Mouse (Mus musculus): ENCODE data around the gene Btrc.

Gene Btrc

DNA sequence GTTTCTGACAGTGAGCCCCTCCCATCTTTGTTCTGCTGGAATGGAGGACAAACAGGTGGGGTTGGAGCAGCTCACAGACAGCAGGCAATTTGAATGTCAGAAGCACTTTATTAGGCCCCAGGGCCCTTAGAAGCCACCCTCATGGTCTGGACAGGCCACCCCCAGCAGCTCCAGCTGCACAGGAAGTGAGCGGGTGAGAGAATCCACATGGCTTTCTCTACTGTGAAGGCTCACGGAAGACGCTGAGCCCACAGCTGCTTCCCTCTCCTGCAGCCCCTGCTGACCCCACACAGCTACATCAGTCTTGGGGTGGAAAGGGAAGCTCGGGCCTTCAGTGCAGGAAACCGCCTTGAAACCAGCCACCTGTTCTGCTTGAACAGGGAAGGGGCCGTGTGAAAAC is 188.7 kb downstream of the Btrc start:
- ChIA-PET POLR2A (interaction anchor here in 2 of 4 experiments (1.1 to 1.4 kb wide), 4 partner anchors 8 to 336 kb away, joined by 3 read pairs; partner anchors contain the start of genes Gm17018 (in 1 of the 2) and Poll (in 1 of the 2)), CTCF (interaction anchor here in 3 of 4 experiments (0.5 to 1.4 kb wide), 7 partner anchors 19 to 752 kb away, joined by 3 to 10 read pairs (median 3); no protein-coding TSS in a partner anchor)

DNA sequence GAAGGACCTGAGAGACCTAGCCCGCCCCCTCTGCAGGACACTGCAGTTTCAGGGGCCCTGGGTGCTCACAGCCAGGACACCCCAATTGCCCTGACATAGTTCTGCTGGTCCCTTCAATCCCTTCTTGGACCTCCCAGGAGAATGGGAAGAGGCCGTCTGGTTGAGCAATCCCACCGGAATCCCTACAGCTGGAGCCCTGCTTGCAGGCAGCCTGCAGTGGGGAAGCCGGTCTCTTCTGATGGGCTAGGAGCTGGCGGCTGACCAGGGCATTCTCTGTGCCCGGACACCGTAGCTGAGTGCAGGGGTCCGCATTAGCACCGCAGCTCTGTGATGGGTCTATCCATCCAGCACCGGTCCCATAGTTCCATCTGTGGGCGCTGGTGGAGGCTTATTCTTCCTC is 190.6 kb downstream of the Btrc start:
- POLR2A ChIA-PET = interaction anchor here in 3 of 4 experiments (0.6 to 2.7 kb wide), 6 partner anchors 9 to 330 kb away, joined by 3 to 6 read pairs (median 3); no protein-coding TSS in a partner anchor
- CTCF ChIA-PET = interaction anchor here in 2 of 4 experiments (0.9 to 1.5 kb wide), 3 partner anchors 9 to 167 kb away, joined by 3 to 8 read pairs (median 3); no protein-coding TSS in a partner anchor

GRCm38 (mm10) chr19:45560153-45560890 is 196.8 kb downstream of the Btrc start, which contains the start of the genes Poll and Gm17018:
Gene Poll, minus strand, starts transcription at chr19:45560531.
Gene Gm17018, plus strand, starts transcription at chr19:45560615.
- ChIA-PET POLR2A (interaction anchor here in 3 of 4 experiments (0.5 to 2.8 kb wide), 30 partner anchors 8 to 1892 kb away, joined by 3 to 9 read pairs (median 4); partner anchors contain the start of gene Kazald1 (in 1 of the 3)), CTCF (interaction anchor here (0.5 to 8.1 kb wide), 17 partner anchors 13 to 1458 kb away, joined by 3 to 73 read pairs (median 4); no protein-coding TSS in a partner anchor)

DNA sequence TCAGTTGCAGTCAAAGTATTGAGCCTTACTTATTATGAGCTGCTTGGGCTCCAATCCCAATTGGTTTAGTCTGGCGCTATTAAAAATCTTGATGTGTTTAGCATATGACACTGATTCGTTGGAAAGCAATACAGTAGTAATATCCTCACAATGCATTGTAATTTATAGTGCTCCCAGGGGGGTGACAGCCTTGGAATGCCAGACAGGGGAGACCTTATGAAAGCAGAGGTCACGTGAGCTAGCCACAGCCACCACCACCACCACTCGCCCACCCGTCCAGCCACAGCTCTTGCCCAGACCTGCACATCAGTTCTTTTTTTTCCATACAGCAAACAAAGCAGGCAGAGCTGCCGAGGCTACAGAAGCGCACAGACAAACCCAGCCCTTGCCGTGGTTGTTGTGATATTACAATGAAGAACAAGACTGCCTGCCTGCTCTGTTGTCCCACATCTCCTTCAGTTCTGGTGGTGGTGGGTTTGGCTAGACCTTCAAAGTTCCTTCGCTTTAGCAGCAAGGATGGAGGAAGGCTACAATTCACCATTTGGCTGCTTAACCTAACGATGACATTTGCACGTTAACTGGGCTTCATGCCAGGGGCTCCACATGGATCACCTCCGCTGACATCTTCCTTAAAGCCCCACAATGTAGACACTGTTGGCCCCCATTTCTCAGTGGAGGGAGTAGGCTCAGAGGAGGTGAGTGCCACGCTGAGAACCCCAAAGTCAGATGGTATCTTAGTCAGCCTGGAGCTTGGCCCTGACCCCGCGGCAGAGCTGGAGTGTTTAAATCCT is 202.6 kb downstream of the Btrc start:
- CTCF ChIA-PET = interaction anchor here (0.5 to 8.1 kb wide), 8 partner anchors 7 to 402 kb away, joined by 3 to 73 read pairs (median 6); no protein-coding TSS in a partner anchor
- POLR2A ChIA-PET = interaction anchor here in 1 of 4 experiments (0.7 to 2.2 kb wide), 5 partner anchors 11 to 17 kb away, joined by 3 to 7 read pairs (median 3); no protein-coding TSS in a partner anchor

DNA sequence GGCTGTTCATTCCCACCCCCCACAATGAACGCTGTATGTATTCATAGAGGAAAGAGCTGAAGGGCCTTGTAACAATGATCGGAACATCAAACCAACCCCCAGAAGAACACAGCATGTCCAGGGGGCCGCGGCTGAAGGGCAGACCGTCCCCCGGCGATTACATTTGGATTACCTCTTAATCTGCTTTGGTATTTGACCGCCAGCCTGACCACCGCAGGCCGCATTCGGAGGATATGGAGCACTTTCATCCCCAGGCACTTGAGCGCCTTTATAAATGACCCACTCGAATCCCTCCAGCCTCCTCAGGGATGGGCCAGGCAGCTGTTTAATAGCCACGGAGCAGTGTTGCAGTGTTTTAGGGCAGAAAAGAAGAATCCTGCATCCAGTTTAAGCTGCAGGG is 203.8 kb downstream of the Btrc start:
- POLR2A ChIA-PET = interaction anchor here in 2 of 4 experiments (0.7 to 2.2 kb wide), 5 partner anchors 9 to 70 kb away, joined by 3 to 6 read pairs (median 5); no protein-coding TSS in a partner anchor
- CTCF ChIA-PET = interaction anchor here (0.5 to 2.9 kb wide), 11 partner anchors 9 to 1004 kb away, joined by 3 to 12 read pairs (median 5); partner anchors contain the start of gene Tlx1 (in 1 of the 4)

DNA sequence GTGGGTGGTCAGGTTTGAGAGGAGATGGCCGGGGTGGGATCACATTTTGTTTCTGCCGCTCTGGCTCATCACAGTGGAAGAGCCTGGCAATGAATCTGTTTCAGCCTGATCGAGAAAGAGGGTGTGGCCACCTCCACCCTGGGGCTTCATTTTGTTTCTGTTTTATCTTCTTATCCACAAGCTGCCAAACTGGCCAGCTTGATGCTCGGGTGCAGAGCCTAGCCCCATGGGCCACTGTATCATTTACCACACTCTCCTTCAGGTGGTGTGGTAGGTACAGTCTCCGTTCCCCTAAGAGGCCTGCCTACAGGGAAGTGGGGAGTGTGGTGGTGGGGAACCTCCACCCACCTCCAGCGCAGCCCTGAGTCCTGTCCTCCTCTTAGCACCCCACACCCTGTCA is 209.5 kb downstream of the Btrc start:
- ChIA-PET POLR2A (interaction anchor here in 2 of 4 experiments (0.6 to 2.0 kb wide), 3 partner anchors 12 to 47 kb away, joined by 3 to 6 read pairs (median 5); partner anchors contain the start of genes Gm17018 (in 1 of the 2) and Poll (in 1 of the 2)), CTCF (interaction anchor here (0.5 to 4.0 kb wide), 106 partner anchors 7 to 734 kb away, joined by 3 to 73 read pairs (median 5); partner anchors contain the start of genes Gm17018 (in 4 of the 4), Poll (in 4 of the 4), Fgf8 (in 1 of the 4) and Kcnip2 (in 1 of the 4))

GRCm38 (mm10) chr19:45573861-45574267 is 210.3 kb downstream of the Btrc start:
- ChIA-PET POLR2A (interaction anchor here in 3 of 4 experiments (0.5 to 2.0 kb wide), 12 partner anchors 13 to 419 kb away, joined by 3 to 6 read pairs (median 3); partner anchors contain the start of genes Gm17018 (in 2 of the 3) and Poll (in 2 of the 3)), CTCF (interaction anchor here (0.5 to 4.0 kb wide), 188 partner anchors 8 to 735 kb away, joined by 3 to 73 read pairs (median 4); partner anchors contain the start of genes Gm17018 (in 4 of the 4), Poll (in 4 of the 4), Fgf8 (in 2 of the 4) and Kcnip2 (in 1 of the 4))

DNA sequence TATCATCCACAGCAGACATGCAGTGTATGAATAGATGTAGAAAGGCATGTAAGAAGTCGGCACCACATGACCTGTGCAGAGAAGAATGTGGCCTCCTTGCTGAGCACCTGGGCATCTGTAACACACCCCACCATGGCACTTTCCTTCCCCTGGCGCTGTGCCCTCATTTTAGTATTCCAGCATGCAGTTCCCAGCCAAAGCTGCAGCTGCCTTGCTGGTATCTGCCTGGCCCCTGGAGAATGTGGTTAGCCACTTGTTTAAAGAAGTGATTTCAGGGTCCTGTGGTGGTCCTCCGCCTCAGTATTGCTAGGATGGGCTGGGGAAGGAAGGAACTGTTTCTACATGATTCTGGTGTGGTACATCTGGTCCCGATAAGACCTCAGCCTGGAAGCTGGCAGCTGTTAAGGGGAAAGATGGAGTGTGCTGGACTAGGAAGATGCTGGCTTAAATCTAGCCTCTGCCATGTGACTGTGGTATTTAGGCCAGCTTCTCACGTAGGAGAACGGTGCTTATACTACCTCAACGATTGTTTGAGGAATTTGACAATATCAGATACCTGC is 210.9 kb downstream of the Btrc start:
- POLR2A ChIA-PET = interaction anchor here in 3 of 4 experiments (0.6 to 2.0 kb wide), 11 partner anchors 14 to 176 kb away, joined by 3 to 5 read pairs (median 3); partner anchors contain the start of genes Gm17018 (in 1 of the 3) and Poll (in 1 of the 3)

DNA sequence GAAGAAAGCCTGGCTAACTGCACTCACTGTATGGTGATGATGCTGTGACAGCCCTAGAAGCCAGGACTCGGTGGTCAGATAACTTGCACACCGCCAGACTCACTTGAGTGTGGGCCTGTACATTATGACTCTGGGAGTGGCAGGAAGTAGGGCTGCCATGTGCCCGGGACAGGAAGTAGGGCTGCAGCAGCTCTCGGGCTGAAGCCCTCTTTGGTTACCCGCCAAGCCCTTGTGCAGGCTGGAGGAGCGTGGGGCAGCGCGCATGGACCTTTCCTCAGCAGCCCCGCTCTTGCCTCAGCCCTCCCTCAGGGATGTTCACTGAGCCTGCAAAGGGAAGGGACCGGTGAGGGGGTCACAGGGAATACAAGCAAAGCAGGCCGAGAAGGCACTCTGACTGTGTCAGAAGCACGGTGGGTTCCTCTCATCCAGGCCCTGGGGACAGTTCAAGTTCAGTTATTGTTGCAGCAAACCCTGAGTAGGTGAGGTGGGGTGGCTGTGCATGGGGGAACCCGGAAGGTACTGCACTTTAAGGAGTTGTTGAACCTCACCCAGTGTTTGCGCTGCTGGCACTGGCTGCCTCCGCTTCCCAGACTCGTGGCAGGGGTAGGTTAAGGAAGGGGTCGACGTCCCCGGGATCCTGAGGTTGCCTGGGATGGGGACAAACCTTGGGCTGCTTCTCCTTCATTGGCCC is 211.6 kb downstream of the Btrc start:
- ChIA-PET POLR2A (interaction anchor here in 1 of 4 experiments (0.7 to 2.0 kb wide), 4 partner anchors 16 to 172 kb away, joined by 3 to 5 read pairs (median 5); no protein-coding TSS in a partner anchor), CTCF (interaction anchor here (1.1 to 4.0 kb wide), 22 partner anchors 8 to 359 kb away, joined by 3 to 73 read pairs (median 7); partner anchors contain the start of genes Gm17018 (in 1 of the 4) and Poll (in 1 of the 4))

More for the DNA sequence above, 210.9 kb downstream of the Btrc start:
- CTCF ChIA-PET = interaction anchor here (0.5 to 4.0 kb wide), 161 partner anchors 8 to 527 kb away, joined by 3 to 73 read pairs (median 4); partner anchors contain the start of genes Gm17018 (in 4 of the 4), Poll (in 4 of the 4), Fgf8 (in 2 of the 4) and Kcnip2 (in 1 of the 4)

DNA sequence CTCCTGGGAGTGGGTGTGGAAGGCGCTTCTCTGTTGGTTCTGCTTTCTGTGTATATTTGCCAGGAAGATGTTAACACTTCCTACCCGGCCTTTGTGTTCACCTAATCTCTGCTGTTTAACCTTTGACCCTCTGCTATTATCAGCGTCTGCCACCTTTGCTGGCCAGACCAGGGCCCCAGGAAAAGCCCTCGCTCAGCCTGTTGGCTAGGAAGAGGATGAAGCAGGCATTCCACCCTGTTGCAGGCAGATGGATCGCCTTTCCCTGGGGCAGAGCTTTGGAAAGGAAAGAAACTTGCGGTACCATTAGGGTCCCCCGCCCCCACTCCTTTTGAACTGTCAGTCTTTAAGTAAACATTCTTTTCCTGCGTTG is 212.1 kb downstream of the Btrc start:
- ChIA-PET POLR2A (interaction anchor here in 1 of 4 experiments (0.7 to 2.0 kb wide), 2 partner anchors 10 to 16 kb away, joined by 5 to 7 read pairs; no protein-coding TSS in a partner anchor), CTCF (interaction anchor here in 1 of 4 experiments (0.7 to 1.1 kb wide), 2 partner anchors 8 to 26 kb away, joined by 3 read pairs; no protein-coding TSS in a partner anchor)

DNA sequence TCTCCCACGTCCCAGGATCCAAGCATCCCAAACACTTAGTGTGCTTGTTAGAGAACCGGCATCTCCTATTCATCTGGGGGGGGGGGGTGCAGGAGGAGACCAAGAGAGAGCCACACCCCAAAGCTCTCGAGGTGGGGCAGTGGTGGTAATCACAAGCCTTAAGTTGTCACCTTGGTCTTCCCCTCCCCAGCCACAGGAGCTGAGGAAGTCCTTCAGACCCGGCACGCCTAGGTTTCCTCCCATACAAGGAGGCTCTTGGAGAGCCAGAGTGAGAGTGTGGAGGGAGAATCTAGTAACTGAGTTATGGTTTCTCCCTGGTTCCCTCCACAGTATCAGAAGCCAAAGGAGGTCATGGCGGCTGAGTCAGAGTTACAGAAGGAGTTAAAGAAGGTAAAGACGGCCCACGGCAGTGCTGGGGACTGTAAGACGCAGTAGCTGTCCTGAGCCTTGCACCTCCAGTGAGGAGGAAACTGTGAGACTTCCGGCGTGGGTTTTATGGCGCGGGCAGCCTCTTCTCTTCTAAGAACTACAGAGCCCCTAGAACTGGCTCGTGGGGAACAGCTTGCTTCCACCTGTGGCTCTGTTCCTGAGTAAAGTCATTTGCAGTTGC is 213.7 kb downstream of the Btrc start:
- ChIA-PET POLR2A (interaction anchor here in 3 of 4 experiments (0.6 to 2.0 kb wide), 13 partner anchors 9 to 170 kb away, joined by 3 to 7 read pairs (median 3); partner anchors contain the start of gene Fbxw4 (in 1 of the 3)), CTCF (interaction anchor here (0.5 to 1.5 kb wide), 15 partner anchors 8 to 1678 kb away, joined by 3 to 11 read pairs (median 3); no protein-coding TSS in a partner anchor)

- ChIA-PET CTCF (interaction anchor here in 1 of 4 experiments (1.3 kb wide), 1 partner anchor 143 kb away, joined by 3 read pairs; no protein-coding TSS in a partner anchor), POLR2A (interaction anchor here in 1 of 4 experiments (1.0 kb wide), 1 partner anchor 17 kb away, joined by 3 read pairs; no protein-coding TSS in a partner anchor)
These were observed 215.4 kb downstream of the Btrc start for GRCm38 (mm10) chr19:45578976-45579375.

- ChIA-PET POLR2A (interaction anchor here in 1 of 4 experiments (1.0 kb wide), 1 partner anchor 17 kb away, joined by 3 read pairs; no protein-coding TSS in a partner anchor), CTCF (interaction anchor here in 1 of 4 experiments (0.6 kb wide), 1 partner anchor 172 kb away, joined by 3 read pairs; no protein-coding TSS in a partner anchor)
These were observed 215.9 kb downstream of the Btrc start for GRCm38 (mm10) chr19:45579416-45579815.

Data from embryonic stem cell, embryonic (primary cell).